Mouse (Mus musculus): ENCODE results near the gene Pard3.
A peak's percentile ranks its signal among the peaks of the same experiment; 100 is the strongest.
"Not testable (repeated sequence)": the region's sequence is repeated elsewhere in the genome, so short reads cannot be mapped to it uniquely, and the experiment has no call there.

Pard3 gene

DNA sequence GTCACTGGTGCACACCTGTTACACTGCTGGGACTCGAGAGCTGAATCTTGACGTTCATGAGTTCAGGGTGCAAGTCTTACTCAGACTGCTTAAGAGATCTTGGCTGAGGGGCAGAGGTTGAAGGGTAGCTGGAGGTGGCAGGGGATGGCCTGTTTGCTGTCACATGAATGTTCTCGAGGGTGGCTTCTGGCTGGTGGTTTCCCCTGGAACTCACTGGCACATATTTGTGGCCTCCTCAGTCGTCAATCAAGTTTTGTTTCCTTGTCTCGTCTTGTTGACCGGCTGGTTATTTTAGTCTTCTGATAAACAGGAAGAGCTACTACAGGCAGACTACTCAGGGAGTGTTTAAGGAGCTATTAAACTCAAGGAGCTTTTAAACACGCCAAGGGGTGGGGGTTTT is 79.9 kb downstream of the Pard3 start:
- no peak for DNase-seq

DNA sequence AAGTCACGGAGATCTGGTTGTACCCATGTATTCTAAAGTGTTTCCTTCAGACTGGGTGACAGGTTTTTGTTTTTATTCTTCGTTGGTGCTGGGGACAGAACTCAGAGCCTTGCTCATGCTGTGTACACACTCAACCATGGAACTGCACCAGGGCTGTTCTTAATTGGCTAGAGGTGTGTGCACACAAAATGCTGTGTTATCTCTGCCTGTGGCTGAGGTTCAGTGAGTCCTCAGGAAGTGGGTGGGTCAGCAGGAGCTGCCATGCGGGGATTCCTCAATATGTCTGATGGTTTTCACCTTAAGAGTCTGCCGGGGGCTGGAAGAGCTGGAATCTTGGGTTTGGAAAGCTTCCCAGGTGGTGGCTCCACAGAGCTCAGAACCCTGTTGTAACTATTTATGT is 80.9 kb downstream of the Pard3 start:
- DNase-seq, result no peak

DNA sequence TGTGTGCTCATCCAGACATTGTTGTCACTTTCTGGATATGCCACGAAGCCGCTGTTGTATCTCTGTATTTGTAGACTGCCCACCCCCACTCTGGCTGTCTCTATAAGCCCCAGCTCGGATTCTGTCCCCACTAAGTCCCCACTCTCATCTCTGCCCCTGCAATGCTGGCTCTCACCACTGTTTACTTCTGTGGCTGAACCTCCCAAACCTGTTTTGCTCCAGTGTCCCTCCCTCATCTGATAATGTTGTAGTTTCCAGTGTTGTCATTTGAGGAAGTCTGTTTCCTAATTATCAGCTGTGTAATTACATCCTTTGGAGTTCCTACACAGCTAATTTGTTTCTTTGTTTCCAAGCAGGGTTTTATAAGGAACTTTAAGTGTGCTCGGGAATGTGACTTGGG is 81.4 kb downstream of the Pard3 start:
- no peak for DNase-seq

DNA sequence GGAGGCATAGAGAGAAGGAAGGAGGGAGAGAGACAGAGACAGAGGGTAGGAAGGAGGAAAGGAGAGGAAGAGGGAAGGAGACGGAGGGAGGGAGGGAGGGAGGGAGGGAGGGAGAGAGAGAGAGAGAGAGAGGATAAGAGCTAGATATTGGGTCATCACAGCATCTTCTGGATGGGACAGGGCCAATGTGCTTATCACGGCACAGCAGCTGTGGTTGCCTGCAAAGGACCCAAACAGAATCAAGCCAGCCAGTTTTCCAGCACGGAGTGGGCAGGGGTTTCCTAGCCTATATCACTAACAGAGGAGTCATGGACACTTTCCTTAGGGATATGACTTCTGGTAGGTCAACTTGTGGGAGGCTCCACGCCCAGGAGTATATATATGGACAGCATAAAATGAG is 82.4 kb downstream of the Pard3 start:
- DNase-seq, result no peak

DNA sequence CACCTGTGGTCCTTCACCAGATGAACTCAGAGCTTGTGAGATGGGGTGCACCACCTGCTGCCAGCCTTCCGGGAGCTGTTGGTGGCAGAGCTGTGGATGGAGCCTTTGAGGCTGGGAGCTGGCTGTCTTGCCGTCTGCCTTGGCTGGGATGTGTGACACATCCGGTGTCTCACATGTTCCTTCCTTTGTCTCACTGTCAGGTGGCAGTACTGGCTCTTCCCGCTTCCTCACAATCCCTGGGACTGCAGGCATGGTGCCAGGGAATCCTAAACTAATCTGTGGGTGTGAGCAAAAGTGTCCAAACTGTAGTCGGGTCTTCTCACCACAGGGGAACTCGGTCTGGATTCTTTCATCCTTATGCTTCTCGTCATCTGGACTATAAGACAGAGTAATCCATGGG is 85.1 kb downstream of the Pard3 start:
- DNase-seq, result peak; percentile 9

DNA sequence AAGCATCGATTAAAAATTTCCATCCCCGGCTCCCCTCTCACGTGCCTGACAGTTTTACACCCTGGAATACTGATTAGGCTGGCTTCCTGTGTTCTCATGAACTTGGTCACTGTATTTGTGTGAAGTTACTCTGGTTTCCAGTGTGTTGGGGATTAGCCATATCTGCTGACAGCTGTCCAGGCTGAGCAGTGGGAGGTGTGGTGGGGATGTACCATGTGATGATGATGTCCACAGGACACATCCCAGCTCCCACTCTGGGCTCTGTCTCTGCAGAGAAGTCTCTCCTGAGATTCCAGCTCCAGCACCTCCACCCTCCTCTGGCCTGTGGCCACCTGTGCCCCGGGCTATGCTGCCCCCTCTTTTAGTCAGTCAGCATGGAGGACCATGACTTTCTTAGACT is 87.0 kb downstream of the Pard3 start:
- DNase-seq, result no peak

DNA sequence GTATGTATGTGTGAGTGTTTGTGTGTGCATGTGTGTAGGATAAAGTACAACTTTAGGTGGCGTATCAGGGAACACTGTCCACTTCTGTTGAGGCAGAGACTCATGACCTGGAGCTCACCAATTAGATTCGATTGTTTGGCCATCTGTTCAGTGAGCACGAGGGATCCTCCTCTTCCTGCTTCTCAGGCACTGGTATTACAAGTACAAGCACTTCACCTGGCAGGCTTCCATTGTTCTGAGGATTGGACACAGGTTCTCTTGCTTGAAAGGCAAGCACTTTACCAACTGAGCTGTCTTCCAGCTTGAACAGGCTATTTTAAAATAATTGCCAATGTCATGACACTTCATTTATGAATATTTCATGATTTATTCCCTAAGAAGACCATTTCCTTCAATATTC is 88.0 kb downstream of the Pard3 start:
- no peak for DNase-seq

DNA sequence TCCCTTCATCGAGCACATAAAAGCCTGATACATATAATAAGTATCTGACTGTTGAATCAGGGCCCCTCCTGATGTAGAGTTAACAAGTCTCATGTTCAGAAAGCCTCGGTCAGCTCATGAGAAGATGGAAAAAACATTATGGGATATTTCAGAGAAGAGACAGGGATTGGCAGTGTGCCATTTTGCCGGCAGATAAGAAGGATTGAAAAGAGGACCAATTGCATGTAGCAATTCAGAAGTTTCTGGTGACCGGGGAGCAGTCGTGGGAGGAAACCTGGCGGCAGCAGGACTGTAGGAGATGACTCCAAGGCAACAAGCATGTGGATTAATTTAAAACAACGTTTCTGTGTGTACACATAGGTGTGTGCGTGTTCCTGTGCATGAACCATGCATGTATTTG is 93.4 kb downstream of the Pard3 start:
- no peak for DNase-seq

DNA sequence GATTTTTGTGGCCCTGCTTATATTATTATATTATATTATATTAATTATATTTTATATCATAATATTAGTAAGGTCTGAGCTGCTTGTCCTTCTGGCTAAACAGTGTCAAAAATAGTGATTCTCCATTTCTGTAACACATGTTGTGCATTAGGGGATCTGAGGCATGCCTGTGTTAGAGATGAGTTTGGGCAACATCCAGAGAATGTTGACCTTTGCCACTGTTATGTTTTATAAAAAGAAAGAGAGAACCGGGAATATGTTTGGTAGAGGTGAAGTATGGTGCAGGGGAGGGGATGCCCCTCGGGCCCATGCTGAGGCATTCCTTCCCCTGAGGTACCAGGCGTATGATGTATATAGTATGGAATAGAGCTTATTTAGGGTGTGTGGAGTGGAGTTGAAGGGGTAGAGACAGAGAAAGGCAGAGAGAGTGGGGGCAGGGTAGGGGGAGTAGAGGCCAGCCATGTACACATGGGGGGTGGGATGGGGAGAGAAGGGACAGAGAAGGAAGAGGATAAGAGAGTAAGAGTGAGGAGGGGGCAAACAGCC is 95.8 kb downstream of the Pard3 start:
- no peak for DNase-seq

DNA sequence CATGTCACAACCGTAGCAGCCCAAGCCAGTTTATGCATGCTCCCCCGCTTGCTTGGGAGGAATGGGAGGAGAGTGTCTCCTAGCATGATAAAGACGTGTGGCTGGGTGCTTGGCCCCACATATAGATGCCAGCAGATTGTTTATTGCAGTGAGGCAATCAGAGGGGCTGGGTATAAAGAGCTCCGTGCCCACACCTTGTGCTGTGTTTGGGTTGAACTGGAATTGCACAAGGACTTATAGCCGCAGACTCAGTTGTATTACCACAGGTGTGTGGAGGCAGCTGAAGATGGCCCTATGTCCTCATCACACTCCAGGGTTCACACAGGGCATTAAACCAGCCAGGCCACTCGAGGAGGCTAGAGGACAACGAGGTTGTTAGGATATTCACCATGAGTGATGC is 98.2 kb downstream of the Pard3 start:
- no peak for DNase-seq

DNA sequence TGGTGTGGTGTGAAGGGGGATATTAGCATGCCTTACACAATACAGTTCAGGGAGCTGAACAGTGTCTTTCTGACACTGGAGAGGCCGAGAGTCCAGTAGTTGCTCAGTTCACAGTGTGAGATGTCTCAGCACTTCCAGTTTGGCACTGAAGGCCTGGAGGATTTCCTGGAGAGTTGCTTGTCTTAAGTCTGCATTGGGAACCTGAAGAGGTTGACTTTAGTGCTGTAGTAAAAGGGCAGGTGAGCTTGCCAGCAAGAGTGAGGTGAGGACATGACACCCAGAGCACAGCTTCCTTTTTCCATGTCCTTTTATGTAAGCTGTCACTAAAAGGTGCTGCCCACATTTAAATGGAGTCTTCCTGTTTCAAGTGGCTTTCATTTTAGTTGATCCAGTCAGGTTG is 99.1 kb downstream of the Pard3 start:
- DNase-seq, result no peak

DNA sequence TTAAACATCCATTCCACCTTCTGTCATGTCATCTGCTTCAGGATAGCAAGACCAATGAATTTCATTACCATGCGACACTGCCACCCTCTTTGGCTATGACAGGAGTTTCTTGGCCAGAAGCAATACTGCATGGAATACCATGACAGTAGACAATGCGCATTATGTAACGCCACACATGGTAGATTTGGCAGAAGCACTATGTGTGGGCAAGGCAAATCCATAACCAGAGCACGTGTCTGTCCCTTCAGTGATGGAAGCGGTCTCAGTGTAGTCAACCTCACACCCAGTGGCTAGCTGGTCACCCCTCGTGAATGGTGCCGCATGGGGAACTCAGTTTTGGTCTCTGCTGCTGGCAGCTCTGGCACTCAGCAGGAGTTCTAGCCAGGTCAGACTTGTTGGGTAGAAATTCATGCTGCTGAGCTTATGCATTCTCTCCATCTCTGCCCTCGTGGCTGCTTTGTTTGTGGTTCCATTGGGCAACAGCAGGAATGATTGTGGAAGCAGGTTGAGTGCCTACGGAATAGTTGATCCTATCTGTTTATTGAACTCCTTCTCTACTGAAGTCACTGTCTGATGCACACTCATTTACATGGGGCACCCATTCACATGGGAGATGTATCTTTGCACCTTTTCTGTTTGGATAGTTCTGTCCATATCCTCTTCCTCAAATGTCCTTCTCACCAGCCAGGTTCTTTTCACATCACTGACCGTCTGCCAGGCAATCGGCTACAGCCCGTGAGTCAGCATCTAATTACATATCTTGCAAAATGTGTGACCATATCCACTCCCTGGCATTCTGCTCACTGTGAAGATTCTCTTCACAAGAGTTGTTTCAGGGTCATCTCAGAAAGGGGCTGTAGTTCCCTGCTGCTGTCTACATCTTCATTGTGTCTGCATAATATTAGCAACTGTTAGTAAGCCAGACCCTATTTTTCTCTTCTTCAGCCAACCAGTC is 100.9 kb downstream of the Pard3 start:
- no peak for DNase-seq

DNA sequence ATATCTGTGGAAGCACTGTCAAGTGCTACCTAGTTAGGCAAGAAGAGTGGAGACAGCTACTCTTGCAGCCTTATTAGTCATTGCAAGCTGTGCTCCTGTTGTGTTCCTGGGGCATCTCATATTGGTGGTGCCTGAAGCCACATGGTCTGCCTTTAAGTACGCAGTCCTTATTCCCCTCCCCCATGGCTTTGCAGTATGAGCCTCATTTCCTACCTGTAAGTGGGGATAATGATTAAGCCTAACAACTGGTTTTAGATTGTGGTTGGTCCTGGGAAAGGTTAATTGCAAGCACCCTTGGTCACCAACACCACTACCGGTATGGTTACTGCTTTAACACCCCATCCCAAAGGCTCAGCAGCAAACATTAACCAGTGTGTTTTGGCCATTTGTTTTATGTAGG is 104.8 kb downstream of the Pard3 start:
- DNase-seq, result no peak

DNA sequence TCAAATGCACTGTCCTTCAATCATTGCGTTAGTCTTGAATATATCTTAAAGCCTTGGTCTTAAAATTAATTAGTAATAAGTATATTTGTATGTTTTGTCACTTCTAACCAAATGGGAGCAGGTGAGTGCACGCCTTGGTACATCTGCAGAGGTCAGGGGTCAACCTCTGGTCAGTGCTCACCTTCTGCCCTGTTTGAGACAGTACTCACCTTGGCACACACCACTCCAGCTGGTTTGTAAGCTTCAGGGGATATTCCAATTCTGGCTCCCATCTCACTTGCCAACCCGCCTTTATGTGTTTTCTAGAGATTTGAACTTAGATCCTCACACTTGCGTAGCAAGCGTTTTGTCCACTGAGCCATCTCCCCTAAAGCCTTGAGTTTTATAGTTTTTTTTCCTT is 105.7 kb downstream of the Pard3 start:
- DNase-seq, result no peak

DNA sequence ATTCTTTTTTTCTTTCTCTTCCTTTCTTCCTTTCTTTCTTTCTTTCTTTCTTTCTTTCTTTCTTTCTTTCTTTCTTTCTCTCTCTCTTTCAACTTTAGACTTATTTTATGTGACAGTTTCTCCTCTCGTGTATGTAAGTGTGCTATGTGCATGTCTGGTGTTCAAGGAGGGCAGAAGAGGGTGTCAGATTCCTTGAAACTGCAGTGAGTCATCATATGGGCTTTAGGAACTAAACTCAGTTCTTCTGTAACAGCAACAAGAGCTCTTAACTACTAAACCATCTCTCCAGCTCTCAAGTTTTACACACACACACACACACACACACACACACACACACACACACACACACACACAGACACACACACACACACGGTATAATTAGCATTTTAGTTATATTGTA is 106.7 kb downstream of the Pard3 start:
- not testable (repeated sequence) for DNase-seq

DNA sequence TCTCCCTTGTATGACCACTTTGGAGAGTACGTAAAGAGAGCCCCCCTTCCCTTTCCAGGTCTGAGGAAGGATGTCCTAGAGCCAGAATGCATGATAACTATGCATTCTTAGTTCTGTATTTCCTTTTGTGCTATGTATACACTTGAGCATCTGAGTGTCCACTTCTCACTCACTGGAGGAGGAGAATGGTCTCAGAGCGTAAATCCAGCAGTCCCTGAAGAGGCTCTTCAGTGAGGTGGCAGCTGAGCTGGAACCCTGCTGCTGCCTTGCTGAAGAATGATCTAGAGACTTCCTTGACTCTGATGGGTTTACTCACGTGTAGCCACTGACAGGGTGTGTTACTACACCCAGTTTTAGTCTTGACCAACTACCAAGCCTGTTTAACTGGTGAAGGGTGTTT is 107.2 kb downstream of the Pard3 start:
- DNase-seq, result no peak

DNA sequence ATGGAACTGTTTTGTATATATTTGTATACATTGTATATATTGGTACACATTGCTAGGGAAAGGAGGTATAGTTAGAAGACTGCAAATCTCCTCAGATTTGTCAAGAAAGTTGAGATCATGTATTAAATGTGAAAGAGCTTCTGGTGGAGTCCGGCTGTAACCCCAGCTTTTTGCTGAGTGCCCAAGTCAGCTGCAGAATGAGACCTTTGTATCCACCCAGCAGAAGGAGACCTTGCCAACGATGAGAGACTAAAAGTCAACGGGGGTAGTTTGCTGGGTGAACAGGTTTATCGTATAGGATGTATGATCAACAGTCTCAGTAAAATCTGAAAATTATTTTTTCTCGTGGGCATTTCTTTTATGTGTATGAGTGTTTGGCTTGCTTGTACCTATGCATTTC is 109.8 kb downstream of the Pard3 start:
- DNase-seq, result no peak

DNA sequence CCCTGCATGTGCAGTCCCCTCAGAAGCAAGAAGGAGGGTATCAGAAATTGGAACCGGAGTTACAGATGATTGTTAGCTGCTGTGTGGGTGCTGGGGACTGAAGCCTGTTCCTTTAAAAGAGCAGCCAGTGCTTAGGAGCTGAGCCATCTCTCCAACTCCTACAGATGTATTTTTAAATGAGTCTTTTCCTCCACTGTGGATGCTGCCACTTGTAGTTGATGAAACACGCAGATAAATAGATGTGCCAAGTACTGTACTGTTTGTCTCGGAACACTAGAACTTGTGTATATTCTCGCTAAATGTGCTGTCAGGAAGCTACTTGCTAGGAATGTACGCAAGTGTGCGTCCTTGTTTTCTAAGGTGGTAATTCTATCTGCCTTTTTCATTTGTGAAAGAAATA is 110.7 kb downstream of the Pard3 start:
- no peak for DNase-seq

DNA sequence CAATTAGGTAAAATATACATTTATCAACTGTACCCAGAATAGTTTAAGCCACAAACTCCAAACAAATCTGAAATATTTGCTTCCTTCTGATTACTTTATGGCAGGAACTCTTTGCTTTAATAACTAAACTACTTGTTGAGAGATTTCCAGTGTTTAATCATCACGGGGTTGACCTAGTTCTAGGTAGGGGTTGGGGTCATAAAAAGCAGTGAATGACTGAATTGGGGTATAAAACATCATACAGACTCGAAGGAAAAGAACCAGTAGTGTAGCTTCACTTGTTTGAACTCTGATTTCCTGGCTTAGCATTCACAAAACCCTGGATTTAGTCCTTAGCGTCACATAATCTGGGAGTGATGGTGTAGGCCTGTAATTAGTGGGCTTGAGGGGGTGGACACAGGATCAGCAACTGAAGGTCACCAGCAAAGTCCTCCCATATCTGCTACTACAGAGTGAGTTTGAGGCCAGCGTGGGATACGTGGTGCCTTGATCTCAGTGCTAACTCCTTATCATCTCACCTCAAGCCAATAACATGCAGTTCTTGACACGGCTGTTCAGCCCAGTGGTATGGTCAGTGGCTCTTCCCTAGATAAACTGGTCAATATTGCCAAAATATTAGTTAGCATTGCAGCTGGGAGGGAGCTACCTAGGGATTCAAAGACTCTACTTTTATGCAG is 111.6 kb downstream of the Pard3 start:
- no peak for DNase-seq

DNA sequence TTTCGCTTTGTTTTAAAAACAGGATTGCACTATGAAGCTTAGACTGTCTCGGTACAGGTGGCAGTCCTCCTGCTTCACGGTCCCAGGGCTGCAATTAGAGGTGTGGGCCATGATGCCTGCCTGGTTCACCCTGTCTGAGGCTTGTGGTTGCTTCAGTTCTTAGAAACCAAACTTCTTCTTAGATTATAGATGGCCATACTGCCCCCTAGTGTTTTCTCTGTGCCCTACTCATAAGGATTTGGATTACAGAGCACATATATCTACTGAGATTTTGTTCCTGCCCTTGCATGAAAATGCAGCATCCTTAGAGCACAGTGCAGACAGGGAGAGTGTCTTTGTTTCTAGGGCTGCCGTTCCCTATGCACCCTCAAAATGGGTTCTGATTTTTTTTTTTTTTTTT is 114.9 kb downstream of the Pard3 start:
- peak; percentile 36 for DNase-seq

DNA sequence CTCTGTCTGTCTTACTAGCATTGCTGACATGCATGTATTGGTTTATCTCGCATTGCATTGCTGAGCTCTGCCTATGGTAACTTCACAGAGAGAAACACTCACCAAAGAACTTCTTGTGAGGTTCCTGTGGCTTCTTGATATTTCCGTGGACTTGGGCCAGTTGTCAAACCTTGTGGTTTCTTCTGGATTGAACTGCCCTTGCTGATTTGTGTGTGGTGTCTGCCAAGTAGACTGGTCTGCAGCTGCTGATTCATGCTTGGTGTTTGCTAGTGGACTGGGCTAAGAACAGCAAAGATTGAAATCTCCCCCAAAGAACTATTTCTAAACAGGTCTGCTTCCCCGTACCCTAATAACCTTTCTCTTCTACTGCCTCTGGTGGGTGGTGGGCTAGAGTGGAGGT is 117.6 kb downstream of the Pard3 start:
- no peak for DNase-seq

DNA sequence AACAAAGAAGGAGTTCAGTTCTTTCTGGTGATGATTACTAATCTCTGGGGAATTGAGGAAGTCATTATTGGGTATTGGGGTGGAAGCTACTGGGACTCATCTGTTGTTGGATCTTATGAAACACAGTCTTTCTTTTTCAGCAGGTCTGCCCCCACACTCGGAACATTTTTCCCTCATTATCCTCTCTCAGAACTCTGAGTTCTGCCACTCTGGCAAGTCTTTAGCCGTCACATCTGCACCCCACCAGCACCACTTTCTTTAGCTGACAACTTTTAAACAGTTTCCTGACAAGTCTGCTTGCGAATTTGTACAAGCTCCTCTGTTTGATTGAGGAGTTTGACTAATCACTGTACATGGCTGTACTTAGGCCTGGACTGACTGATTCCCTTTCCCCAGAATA is 118.4 kb downstream of the Pard3 start:
- no peak for DNase-seq

DNA sequence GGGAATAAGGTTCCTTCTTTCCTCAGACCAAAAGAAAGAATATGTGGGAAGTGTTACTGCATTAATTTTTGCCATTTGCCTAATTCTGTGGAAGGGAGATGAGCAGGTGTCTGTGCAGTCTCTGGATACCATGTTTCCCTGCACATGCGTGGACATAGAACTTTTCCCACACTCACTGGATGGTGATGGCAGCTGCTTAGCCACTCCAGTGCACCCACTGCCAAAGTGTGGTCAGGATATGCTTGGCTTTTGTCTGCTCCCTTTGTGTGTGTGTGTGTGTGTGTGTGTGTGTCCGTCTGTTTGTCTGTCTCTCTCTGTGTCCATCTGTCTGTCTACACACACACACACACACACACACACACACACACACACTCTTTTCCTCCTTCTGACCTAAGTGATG is 119.8 kb downstream of the Pard3 start:
- no peak for DNase-seq

DNA sequence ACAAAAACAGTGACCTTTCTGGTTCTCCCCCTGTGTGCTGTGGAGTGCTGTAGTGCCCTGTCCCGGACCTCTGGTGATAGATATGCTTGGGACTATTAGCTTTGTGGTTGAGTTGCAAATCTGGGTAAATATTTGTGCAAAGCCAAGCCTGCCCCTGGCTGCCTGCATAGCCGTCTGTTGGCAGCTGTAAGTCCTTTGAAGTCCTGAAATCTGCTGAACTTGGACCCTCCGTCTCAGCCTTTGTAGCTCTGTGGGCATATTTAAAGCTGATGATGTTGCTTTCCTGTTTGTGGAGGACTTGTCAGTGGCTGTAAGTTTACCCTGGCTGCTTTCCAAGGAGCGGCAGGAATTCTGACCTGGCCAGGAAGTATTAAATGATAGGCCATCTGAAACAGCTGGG is 120.3 kb downstream of the Pard3 start:
- DNase-seq, result no peak
